Mouse (Mus musculus) heart, embryonic 14.5 days (tissue): ENCODE results near the gene Vasp. TPM values are rescaled to one million over a fixed set of nuclear protein-coding genes. Genes with fewer than 3 reads are reported as not detected.

Source experiments
- polyA plus RNA-seq: library from polyadenylated mRNA; unstranded; fragments of >200 nt; fragmentation: Nextera tagmentation; extraction: Ambion mirVana; gene quantifications from 2 replicates; pipeline ENCODE4 v1.2.1, GENCODE M21; 2014

Vasp gene
- polyA plus RNA-seq, 1 experiment from 2014 or later: 66.1 TPM

Other genes with a start within 250 kb of the Vasp start
- not detected in 2 replicates for gene Foxa3, start 248.3 kb downstream of the Vasp start, polyA plus RNA-seq
- 15.8 and 16.3 TPM in 2 replicates for gene Sympk, start 247.4 kb downstream of the Vasp start, polyA plus RNA-seq
- not detected in 2 replicates for gene Rsph6a, start 217.1 kb downstream of the Vasp start, polyA plus RNA-seq
- gene Dmwd, start 195.6 kb downstream of the Vasp start, polyA plus RNA-seq: 19.6 and 20.4 TPM in 2 replicates
- gene Dmpk, start 188.0 kb downstream of the Vasp start, polyA plus RNA-seq: 31.1 and 36.0 TPM in 2 replicates
- 7.3 and 8.3 TPM in 2 replicates for gene Six5, start 177.2 kb downstream of the Vasp start, polyA plus RNA-seq
- 1.2 TPM in 2 replicates for gene Gm4969, start 153.4 kb downstream of the Vasp start, polyA plus RNA-seq
- gene Fbxo46, start 152.0 kb downstream of the Vasp start, polyA plus RNA-seq: 5.5 and 5.6 TPM in 2 replicates
- gene Qpctl, start 122.5 kb downstream of the Vasp start, polyA plus RNA-seq: 7.0 and 7.8 TPM in 2 replicates
- 104 and 111 TPM in 2 replicates for gene Snrpd2, start 122.1 kb downstream of the Vasp start, polyA plus RNA-seq
- 51.5 and 52.6 TPM in 2 replicates for gene Gipr, start 105.7 kb downstream of the Vasp start, polyA plus RNA-seq
- gene Eml2, start 95.4 kb downstream of the Vasp start, polyA plus RNA-seq: 8.3 and 9.5 TPM in 2 replicates
- gene Gpr4, start 59.3 kb downstream of the Vasp start, polyA plus RNA-seq: 1.6 and 1.9 TPM in 2 replicates
- gene Opa3, start 43.5 kb downstream of the Vasp start, polyA plus RNA-seq: 36.5 and 38.6 TPM in 2 replicates
- gene Ppm1n, start 8.2 kb upstream of the Vasp start, polyA plus RNA-seq: 0.20 TPM in 1 of 2 replicates, not detected in the other
- 39.2 and 43.6 TPM in 2 replicates for gene Rtn2, start 10.8 kb upstream of the Vasp start, polyA plus RNA-seq
- 0.22 TPM in 1 of 2 replicates, not detected in the other for gene Fosb, start 38.2 kb upstream of the Vasp start, polyA plus RNA-seq
- gene Ercc1, start 73.0 kb upstream of the Vasp start, polyA plus RNA-seq: 60.0 and 68.7 TPM in 2 replicates
- gene Cd3eap, start 87.7 kb upstream of the Vasp start, polyA plus RNA-seq: 12.7 and 15.7 TPM in 2 replicates
- 15.2 and 15.4 TPM in 2 replicates for gene Ppp1r13l, start 87.9 kb upstream of the Vasp start, polyA plus RNA-seq
- gene Ercc2, start 110.2 kb upstream of the Vasp start, polyA plus RNA-seq: 4.8 and 6.6 TPM in 2 replicates
- gene Klc3, start 132.3 kb upstream of the Vasp start, polyA plus RNA-seq: 1.8 and 1.9 TPM in 2 replicates
- gene Ckm, start 133.0 kb upstream of the Vasp start, polyA plus RNA-seq: 910 and 1,062 TPM in 2 replicates
- gene Mark4, start 187.0 kb upstream of the Vasp start, polyA plus RNA-seq: 9.3 and 10.5 TPM in 2 replicates
- gene Exoc3l2, start 191.5 kb upstream of the Vasp start, polyA plus RNA-seq: 1.3 and 1.8 TPM in 2 replicates
- gene Bloc1s3, start 236.6 kb upstream of the Vasp start, polyA plus RNA-seq: 1.4 and 1.7 TPM in 2 replicates
- 87.3 and 92.9 TPM in 2 replicates for gene Trappc6a, start 236.6 kb upstream of the Vasp start, polyA plus RNA-seq
- not detected in 2 replicates for gene Nkpd1, start 246.0 kb upstream of the Vasp start, polyA plus RNA-seq